Mouse (Mus musculus): ENCODE data around the gene Sdf2. TPM values are rescaled to one million over a fixed set of nuclear protein-coding genes. Genes with fewer than 3 reads are reported as not detected.

Gene Sdf2
- polyA plus RNA-seq, 1 experiment: 60.7 TPM

DNA sequence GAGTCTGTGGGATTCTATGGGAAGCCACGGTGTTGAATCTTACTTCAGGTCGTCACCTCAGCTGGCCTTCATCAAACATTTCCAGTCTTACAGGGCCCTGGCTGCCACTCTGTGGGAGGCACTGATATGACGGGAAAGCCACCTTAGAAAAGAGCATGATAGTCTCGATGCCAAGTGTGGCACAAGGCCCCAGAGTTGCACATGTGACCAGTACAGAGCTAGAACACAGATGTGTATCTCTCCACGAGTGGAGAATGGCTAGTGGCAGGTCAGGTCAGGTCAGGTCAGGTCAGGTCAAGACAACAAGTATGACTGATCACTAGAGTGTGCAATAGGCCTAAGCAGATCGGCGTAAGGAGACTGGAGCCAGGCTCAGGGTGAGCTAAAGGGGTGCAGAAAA is 34.9 kb upstream of the Sdf2 start:
- peaks cover 6% of the 10 kb centered on the region; the same call in 1 of the 2 replicates for H3K4me1 ChIP-seq (ENCODE audit: control insufficient read depth, insufficient read depth, insufficient read length)

DNA sequence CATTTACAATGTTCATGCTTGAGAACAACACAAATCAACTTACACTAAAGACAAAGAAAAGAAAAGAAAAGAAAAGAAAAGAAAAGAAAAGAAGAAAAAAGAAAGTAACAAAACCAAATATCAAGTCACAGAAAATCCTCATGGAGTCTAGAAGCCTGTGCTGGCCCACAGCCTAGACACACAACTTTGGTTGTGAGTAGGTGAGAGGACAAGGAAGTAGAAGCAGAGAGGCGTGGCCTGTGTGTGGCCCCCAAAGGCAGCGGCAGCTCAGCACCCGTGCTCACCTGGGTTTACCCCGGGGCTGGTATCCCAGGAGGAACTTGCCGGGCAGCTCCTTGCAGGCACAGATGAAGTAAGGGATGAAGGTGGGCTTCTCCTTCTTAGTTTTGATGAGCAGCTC is 34.0 kb upstream of the Sdf2 start:
- Histone ChIP-seq H3K4me3 (ENCODE audit: extremely low read depth, insufficient read depth, insufficient read length) (no peak overlapping the region), H3K36me3 (ENCODE audit: control insufficient read depth, insufficient read depth, low read length) (peaks cover 58% of the 10 kb centered on the region), H3K27me3 (ENCODE audit: control insufficient read depth, insufficient read depth, low read length) (no peaks in the 10 kb centered on the region), H3K4me1 (ENCODE audit: control insufficient read depth, insufficient read depth, insufficient read length) (peaks cover 6% of the 10 kb centered on the region; the same call in 1 of the 2 replicates), H3K27ac (ENCODE audit: insufficient read depth, low read length) (no peak overlapping the region)
- TF ChIP-seq POLR2A (IDR thresholded peaks at IDR 0.05; ENCODE audit: low read depth, low read length) (no peak), CTCF (IDR thresholded peaks at IDR 0.05; ENCODE audit: extremely low read depth, insufficient read depth, insufficient read length, insufficient replicate concordance) (no peak)
- 91% methylated on average over 5 of the region's 5 CpGs for WGBS
- no peak for DNase-seq (ENCODE audit: low read depth in 1 of 2, low spot score in 2 of 2)

More for the DNA sequence above, 34.9 kb upstream of the Sdf2 start:
- Histone ChIP-seq H3K27me3 (ENCODE audit: control insufficient read depth, insufficient read depth, low read length) (no peaks in the 10 kb centered on the region), H3K36me3 (ENCODE audit: control insufficient read depth, insufficient read depth, low read length) (peaks cover 59% of the 10 kb centered on the region), H3K4me3 (ENCODE audit: extremely low read depth, insufficient read depth, insufficient read length) (no peak overlapping the region), H3K27ac (ENCODE audit: insufficient read depth, low read length) (no peak overlapping the region)
- no peak for TF ChIP-seq POLR2A (IDR thresholded peaks at IDR 0.05; ENCODE audit: low read depth, low read length)
- TF ChIP-seq CTCF (IDR thresholded peaks at IDR 0.05; ENCODE audit: extremely low read depth, insufficient read depth, insufficient read length, insufficient replicate concordance): no peak
- no peak for DNase-seq (ENCODE audit: low read depth in 1 of 2, low spot score in 2 of 2)
- 87% methylated on average over 7 of the region's 7 CpGs for WGBS

DNA sequence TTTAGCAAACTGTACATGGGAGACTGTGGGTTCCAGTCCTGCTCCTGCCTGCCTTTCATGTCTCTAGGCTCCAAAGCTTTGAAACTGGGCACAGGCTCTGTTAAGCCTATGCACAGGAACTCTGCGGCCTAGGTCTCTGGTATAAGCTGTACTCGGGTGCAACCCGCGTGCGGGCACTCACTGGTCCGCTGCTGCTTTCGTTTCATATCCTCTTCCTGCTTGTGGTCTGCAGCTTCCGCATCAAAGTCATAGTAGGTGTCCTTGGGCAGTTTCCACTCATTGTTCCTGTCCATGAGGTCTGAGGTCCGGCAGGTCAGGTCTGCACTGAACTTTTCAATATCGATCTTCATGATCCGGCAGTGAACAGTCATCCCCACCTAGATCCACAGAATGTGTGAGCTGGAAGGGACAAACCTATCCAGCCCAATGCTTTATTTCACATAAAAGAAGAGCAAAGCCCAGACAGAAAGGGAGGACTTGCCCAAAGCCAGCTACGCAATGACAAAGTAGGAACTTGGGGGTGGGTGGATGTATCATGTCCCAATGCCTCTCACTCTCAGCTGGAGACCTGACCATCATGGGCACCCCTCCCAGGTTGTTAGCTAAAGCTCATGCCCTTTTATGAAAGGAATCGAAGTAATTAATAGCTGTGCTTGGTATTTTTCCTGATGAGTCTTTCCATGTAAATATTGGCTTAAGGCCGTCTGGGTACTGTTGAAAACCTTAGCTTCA is 32.3 kb upstream of the Sdf2 start:
- Histone ChIP-seq H3K36me3 (ENCODE audit: control insufficient read depth, insufficient read depth, low read length) (peaks cover 53% of the 10 kb centered on the region), H3K27me3 (ENCODE audit: control insufficient read depth, insufficient read depth, low read length) (no peaks in the 10 kb centered on the region), H3K4me3 (ENCODE audit: extremely low read depth, insufficient read depth, insufficient read length) (no peak overlapping the region), H3K27ac (ENCODE audit: insufficient read depth, low read length) (peak overlapping the region; percentile 39), H3K4me1 (ENCODE audit: control insufficient read depth, insufficient read depth, insufficient read length) (peaks cover 6% of the 10 kb centered on the region; the same call in 1 of the 2 replicates)
- peak in 1 of 2 experiments; percentile 61 for DNase-seq (ENCODE audit: low read depth in 1 of 2, low spot score in 2 of 2)
- TF ChIP-seq CTCF (IDR thresholded peaks at IDR 0.05; ENCODE audit: extremely low read depth, insufficient read depth, insufficient read length, insufficient replicate concordance) (no peak), POLR2A (IDR thresholded peaks at IDR 0.05; ENCODE audit: low read depth, low read length) (no peak)
- 47% methylated on average over 14 of the region's 14 CpGs for WGBS

DNA sequence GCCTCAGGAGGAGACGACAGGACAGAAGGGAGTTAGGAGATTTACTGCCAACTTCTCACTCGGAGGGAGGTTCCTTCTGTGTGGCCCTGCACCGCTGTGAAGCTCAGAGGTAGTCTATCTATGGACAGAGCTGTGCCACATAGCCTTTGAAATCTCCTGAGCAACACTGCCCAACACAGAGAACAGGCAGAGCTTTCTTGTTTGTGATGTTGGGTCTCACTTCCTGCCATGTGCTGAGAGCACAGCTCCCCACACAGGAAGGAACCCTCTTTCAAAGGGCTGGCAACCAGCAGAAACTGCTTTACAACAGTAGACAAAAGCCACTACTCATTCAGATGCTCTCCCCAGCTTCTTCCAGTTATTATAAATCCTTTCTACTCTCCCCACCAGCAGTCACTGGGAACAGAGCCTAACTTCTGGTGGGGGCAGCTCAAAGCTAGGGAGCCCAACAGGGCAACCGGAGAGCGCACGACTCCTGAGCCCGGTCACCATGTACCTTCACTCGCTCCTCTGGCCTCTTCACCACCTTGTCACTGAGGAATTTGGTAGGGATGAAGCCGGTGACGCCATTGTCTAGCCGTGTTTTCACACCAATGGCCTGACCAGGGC is 29.7 kb upstream of the Sdf2 start:
- peak overlapping the region; percentile 71 for H3K27ac ChIP-seq (ENCODE audit: insufficient read depth, low read length)
- DNase-seq (ENCODE audit: low read depth in 1 of 2, low spot score in 2 of 2): no peak
- H3K36me3 ChIP-seq (ENCODE audit: control insufficient read depth, insufficient read depth, low read length): peaks cover 53% of the 10 kb centered on the region
- H3K4me1 ChIP-seq (ENCODE audit: control insufficient read depth, insufficient read depth, insufficient read length): peaks cover 6% of the 10 kb centered on the region; the same call in 1 of the 2 replicates
- TF ChIP-seq CTCF (IDR thresholded peaks at IDR 0.05; ENCODE audit: extremely low read depth, insufficient read depth, insufficient read length, insufficient replicate concordance): no peak
- TF ChIP-seq POLR2A (IDR thresholded peaks at IDR 0.05; ENCODE audit: low read depth, low read length): no peak
- H3K4me3 ChIP-seq (ENCODE audit: extremely low read depth, insufficient read depth, insufficient read length): no peak overlapping the region
- 80% methylated on average over 11 of the region's 11 CpGs for whole genome bisulfite sequencing
- H3K27me3 ChIP-seq (ENCODE audit: control insufficient read depth, insufficient read depth, low read length): no peaks in the 10 kb centered on the region

DNA sequence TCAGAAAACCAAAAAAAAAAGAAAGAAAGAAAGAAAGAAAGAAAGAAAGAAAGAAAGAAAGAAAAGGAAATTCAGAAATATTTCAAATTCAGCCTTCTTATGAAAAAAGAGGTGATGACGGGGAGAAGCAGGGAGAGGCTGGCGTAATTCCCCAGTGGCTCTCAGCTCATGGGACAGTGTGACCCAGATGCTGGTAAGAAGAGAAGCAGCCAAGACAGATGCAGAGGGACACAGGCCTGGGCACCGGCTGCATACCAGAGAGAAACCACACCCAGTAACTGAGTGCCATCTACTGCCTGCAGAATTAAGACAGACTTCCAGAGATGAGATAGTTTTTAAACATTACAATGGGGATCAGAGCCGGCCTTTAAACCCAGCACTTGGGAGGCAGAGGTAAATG is 22.0 kb upstream of the Sdf2 start:
- Histone ChIP-seq H3K36me3 (ENCODE audit: control insufficient read depth, insufficient read depth, low read length) (peaks cover 69% of the 10 kb centered on the region), H3K27me3 (ENCODE audit: control insufficient read depth, insufficient read depth, low read length) (no peaks in the 10 kb centered on the region), H3K27ac (ENCODE audit: insufficient read depth, low read length) (no peak overlapping the region), H3K4me1 (ENCODE audit: control insufficient read depth, insufficient read depth, insufficient read length) (no peaks in the 10 kb centered on the region), H3K4me3 (ENCODE audit: extremely low read depth, insufficient read depth, insufficient read length) (no peak overlapping the region)
- DNase-seq (ENCODE audit: low read depth in 1 of 2, low spot score in 2 of 2): no peak
- 96% methylated on average over 4 of the region's 4 CpGs for WGBS
- TF ChIP-seq POLR2A (IDR thresholded peaks at IDR 0.05; ENCODE audit: low read depth, low read length) (no peak), CTCF (IDR thresholded peaks at IDR 0.05; ENCODE audit: extremely low read depth, insufficient read depth, insufficient read length, insufficient replicate concordance) (no peak)

DNA sequence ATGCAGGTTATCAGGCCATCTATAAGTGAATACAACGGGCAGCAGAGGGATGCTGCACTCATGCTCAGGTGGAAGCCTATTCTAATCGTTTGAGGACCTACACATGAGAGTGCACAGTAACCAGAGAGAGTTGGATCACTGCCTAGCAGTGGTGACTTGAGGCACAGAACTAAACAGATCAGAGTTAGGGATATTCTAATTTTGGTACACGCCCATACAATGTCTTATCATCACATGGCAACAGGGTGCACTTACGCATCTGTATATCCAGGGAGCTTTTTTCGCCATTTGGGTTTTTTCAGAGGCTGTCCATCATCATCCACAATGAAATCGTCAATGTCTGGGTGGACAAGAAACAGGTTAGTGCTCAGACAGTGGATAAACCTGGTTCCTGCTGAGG is 14.0 kb upstream of the Sdf2 start:
- no peak for TF ChIP-seq CTCF (IDR thresholded peaks at IDR 0.05; ENCODE audit: extremely low read depth, insufficient read depth, insufficient read length, insufficient replicate concordance)
- Histone ChIP-seq H3K4me3 (ENCODE audit: extremely low read depth, insufficient read depth, insufficient read length) (no peak overlapping the region), H3K27me3 (ENCODE audit: control insufficient read depth, insufficient read depth, low read length) (no peaks in the 10 kb centered on the region), H3K4me1 (ENCODE audit: control insufficient read depth, insufficient read depth, insufficient read length) (no peaks in the 10 kb centered on the region), H3K27ac (ENCODE audit: insufficient read depth, low read length) (no peak overlapping the region), H3K36me3 (ENCODE audit: control insufficient read depth, insufficient read depth, low read length) (peaks cover 49% of the 10 kb centered on the region)
- WGBS: 85% methylated on average over 6 of the region's 6 CpGs
- DNase-seq (ENCODE audit: low read depth in 1 of 2, low spot score in 2 of 2): no peak
